Mouse (Mus musculus) thymus, adult 2 months (tissue): ENCODE measurements around the gene Gipr. TPM values are rescaled to one million over a fixed set of nuclear protein-coding genes. Genes with fewer than 3 reads are reported as not detected.
"Not testable (repeated sequence)": the region's sequence is repeated elsewhere in the genome, so short reads cannot be mapped to it uniquely, and the experiment has no call there.

Experiments used
- DNase-seq: peaks from one replicate; pipeline ENCODE4 v3.0.0; 2021
- H3K27ac ChIP-seq: fragments of 200-500 bp; 2 replicates; pipeline ENCODE4 v1.5.1; 2012; ENCODE audit warnings: low read length, control low read depth; ENCODE audit not compliant: control insufficient read depth, insufficient read depth
- H3K27me3 ChIP-seq: fragments of 200-500 bp; 2 replicates; pipeline ENCODE4 v1.6.1; 2012; ENCODE audit warnings: mild to moderate bottlenecking, low read length, moderate library complexity, mixed read lengths; ENCODE audit not compliant: control insufficient read depth, insufficient read depth
- H3K36me3 ChIP-seq: fragments of 200-500 bp; 2 replicates; pipeline ENCODE4 v1.6.1; 2012; ENCODE audit warnings: mild to moderate bottlenecking, low read length, moderate library complexity; ENCODE audit not compliant: control insufficient read depth, insufficient read depth
- H3K4me1 ChIP-seq: fragments of 200-500 bp; replicated peaks from 2 replicates; pipeline ENCODE4 v1.6.1; 2012; ENCODE audit warnings: low read length; ENCODE audit not compliant: control insufficient read depth, insufficient read depth
- H3K4me3 ChIP-seq: fragments of 200-500 bp; 2 replicates; pipeline ENCODE4 v1.5.1; 2012; ENCODE audit warnings: mild to moderate bottlenecking, low read length, control low read depth, moderate library complexity; ENCODE audit not compliant: control insufficient read depth, insufficient read depth
- CTCF ChIP-seq: fragments of 200-500 bp; IDR thresholded peaks from 2 replicates; pipeline ENCODE4 v1.5.1; 2012; ENCODE audit warnings: mild to moderate bottlenecking, control low read depth, low read length, moderate library complexity, borderline replicate concordance; ENCODE audit not compliant: control insufficient read depth, poor library complexity, insufficient read depth; ENCODE audit errors: extremely low read depth
- POLR2A ChIP-seq: fragments of 200-500 bp; IDR thresholded peaks from 2 replicates; pipeline ENCODE4 v1.6.1; 2012; ENCODE audit warnings: mild to moderate bottlenecking, low read length, control low read depth, moderate library complexity; ENCODE audit not compliant: control insufficient read depth, poor library complexity, insufficient read depth; ENCODE audit errors: extremely low read depth
- WGBS: fragments of 180-500 bp; shearing (Covaris S2); methylation state at CpG from one replicate; pipeline ENCODE4 v1.1.7; 2018; 5-methylcytosine and 5-hydroxymethylcytosine counted together
- polyA plus RNA-seq: library from polyadenylated mRNA; depleted of rRNA; stranded (reverse); fragments of >200 nt; gene quantifications from 2 replicates; pipeline ENCODE4 v1.2.3, GENCODE M21; 2012

The Gipr gene
- polyA plus RNA-seq, 1 experiment = 0.73 TPM

DNA sequence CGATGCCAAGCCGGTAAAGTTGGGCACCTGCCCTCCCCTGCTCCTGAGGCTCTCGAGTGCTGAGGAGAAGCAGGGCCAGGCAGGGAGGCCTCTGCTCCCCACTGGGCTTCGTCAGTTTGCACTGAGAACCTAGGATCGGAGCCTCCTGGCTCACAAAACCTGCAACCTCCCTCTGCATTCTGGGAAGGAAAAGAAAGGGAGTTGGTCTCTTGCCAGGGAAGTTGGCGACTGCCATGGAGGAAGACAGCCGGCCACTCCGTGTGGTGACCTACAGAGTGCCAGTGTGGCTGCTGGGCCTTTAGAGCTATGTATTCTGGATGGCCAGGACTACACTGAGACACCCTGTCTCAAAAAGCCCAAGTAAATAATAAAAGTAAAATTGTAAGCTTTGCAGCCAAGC, 11.1 kb downstream of the Gipr start:
- Histone ChIP-seq H3K36me3 (no peaks in the 10 kb centered on the region; the same call in 1 of the 2 replicates), H3K27me3 (no peaks in the 10 kb centered on the region; the same call in 1 of the 2 replicates), H3K4me3 (no peak overlapping the region), H3K27ac (no peak overlapping the region), H3K4me1 (peaks cover 16% of the 10 kb centered on the region)
- WGBS = 97% methylated on average over 8 of the region's 8 CpGs
- DNase-seq = no peak
- TF ChIP-seq POLR2A (no peak), CTCF (no peak)

DNA sequence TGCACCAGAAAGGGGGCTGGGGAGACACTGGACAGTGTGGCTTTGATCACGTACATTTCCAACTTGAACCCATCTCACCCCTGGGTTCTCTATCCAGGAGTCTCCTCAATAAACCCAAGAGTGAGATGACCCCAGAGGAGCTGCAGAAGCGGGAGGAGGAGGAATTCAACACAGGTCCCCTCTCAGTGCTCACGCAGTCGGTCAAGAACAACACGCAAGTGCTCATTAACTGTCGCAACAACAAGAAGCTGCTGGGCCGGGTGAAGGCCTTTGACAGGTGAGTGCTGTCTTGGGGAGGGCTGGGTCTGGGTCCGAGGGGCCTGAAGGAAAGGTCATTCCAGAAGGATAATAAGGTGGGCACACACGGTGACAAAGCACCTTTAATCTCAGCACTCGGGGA, 14.8 kb downstream of the Gipr start:
- H3K4me1 ChIP-seq, H3K27ac ChIP-seq, H3K27me3 ChIP-seq, H3K36me3 ChIP-seq, DNase-seq, H3K4me3 ChIP-seq: not testable (repeated sequence)
- 95% methylated on average over 10 of the region's 10 CpGs for WGBS

DNA sequence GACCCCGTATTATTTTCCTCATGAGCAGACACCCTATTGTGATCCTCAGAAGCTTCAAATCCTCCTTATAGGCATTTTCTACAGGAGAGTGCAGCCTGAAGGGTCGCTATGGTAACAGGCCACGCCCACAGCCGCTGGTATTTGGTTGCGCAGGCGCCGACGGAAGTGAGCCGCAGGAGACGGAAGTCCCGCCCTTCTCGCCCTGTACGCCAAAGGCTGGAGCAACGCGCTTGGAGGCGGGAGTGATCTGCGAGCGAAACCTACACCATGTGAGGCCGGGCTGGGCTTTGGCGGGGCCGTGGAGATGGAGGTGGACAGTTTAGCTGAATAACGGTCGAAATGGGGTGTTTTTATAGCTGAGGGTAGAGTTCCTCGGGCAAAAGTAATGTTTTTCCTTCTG, 16.3 kb downstream of the Gipr start, which contains the start of gene Snrpd2:
TSS of gene Snrpd2 (plus strand) at position 97 of the 400 bp plus-strand sequence.
- 0% methylated on average over 24 of the region's 24 CpGs for WGBS
- DNase-seq = peak; percentile 94
- H3K36me3 ChIP-seq = no peaks in the 10 kb centered on the region; the same call in 1 of the 2 replicates
- no peaks in the 10 kb centered on the region for H3K27me3 ChIP-seq
- TF ChIP-seq CTCF = no peak
- peak; percentile 54; the same call in 1 of the 2 replicates for TF ChIP-seq POLR2A
- peak within 1 kb of the TSS; percentile 27; the same call in 1 of the 2 replicates for H3K27ac ChIP-seq
- peak within 1 kb of the TSS; percentile 80 for H3K4me3 ChIP-seq
- H3K4me1 ChIP-seq = peaks cover 8% of the 10 kb centered on the region

DNA sequence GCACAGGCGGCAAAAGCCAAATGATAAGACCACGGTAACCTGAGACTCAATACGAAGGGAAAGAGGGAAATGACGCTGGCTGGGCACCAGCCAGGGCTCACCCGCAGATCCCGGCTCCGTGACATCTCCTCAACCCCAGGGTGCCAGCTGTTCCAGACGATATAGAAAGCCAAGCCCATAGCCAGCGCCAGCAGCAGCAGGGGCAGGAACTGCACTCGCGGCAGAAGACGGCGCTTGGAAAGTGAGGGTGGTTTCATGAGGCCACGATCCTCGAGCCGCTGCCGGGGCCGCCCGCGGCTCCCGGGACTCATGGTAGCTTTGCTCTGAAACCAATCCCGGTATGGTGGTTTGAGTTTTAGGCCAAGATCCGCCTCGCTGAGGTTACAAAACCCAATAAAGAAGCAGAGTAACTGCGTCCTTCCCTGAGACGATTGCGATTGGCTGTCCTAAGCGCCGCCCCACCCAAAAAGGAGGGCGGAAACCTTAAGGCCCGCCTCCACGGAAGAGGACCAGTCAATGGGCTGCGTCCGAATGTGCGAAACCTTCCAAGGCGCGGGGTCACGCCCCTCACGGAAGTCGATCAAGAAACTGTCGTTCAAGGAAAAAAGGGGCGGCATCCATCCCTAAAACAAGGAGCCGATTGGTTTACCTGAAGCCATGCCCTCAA, 16.9 kb downstream of the Gipr start, which contains the start of gene Qpctl:
TSS of gene Qpctl (minus strand) at position 417 of the 667 bp plus-strand sequence.
- TF ChIP-seq POLR2A (peak; percentile 54; the same call in 1 of the 2 replicates), CTCF (peak; percentile 55; the same call in 1 of the 2 replicates)
- H3K27me3 ChIP-seq = no peaks in the 10 kb centered on the region
- DNase-seq = peak; percentile 99
- peak within 1 kb of the TSS; percentile 27; the same call in 1 of the 2 replicates for H3K27ac ChIP-seq
- under 1% methylated on average over 43 of the region's 43 CpGs for WGBS
- H3K36me3 ChIP-seq = no peaks in the 10 kb centered on the region; the same call in 1 of the 2 replicates
- H3K4me1 ChIP-seq = peaks cover 8% of the 10 kb centered on the region
- peak within 1 kb of the TSS; percentile 80 for H3K4me3 ChIP-seq

DNA sequence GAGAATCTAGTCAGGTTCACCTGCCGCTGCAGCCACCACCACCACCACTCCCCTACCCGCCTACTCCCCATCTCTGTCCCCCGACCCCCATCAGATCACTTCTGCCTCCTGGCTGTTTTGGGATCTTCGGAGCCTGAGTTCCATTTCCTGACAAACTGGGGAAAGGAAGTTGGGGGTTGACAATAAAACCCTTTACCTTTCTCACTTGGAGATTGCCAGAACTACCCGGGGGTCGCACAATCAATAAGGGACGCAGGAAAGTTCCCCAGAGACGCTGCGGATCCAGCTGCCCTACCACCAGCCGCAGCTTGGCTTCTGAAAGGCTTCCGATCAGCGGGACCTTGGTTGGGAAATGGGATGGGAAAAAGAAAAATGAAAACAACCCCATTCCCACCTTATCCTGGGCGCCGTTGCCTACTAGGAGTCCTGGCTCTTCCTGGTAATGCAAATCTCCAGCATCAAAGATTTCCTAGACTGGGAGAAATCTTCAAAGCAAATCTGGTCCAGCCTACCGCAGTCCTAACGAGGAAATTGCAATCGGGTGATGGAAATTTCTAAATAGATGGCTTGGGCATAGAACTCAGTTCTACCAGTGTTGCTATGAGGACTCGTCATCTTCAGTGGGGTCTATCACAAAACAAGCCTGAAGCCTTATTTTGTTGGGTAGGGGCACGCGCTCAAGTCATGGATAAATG, 17.6 kb downstream of the Gipr start:
- TF ChIP-seq POLR2A (no peak), CTCF (no peak)
- Histone ChIP-seq H3K36me3 (no peaks in the 10 kb centered on the region; the same call in 1 of the 2 replicates), H3K4me3 (peak overlapping the region; percentile 80), H3K27ac (peak overlapping the region; percentile 27; the same call in 1 of the 2 replicates), H3K4me1 (peaks cover 8% of the 10 kb centered on the region), H3K27me3 (no peaks in the 10 kb centered on the region)
- DNase-seq = no peak
- 11% methylated on average over 20 of the region's 20 CpGs for WGBS

DNA sequence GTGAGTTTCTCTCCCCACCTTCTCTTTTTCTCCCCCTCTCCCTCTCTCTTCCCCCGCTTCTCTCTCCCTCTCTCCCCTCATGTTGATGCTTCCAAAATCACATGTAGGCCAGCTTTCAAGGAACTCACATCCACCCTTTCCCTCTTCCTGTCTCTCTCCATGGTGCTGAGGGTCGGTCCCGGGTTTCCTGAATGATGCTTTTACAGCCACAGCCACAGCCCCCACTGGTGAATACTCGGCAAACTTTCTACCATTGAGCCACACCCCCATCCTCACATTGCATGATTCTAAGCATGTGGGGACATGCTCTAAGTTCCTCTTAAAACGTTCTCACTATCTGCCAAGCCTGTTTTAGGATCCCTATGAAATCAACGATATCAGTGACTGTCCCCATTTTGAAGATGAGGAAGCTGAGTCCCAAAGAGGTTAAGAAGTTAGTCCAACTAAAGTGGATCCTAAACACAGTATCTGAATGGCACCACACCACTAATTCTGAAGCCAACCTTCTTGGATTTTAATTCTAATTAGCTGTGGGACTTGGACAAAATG, 18.4 kb downstream of the Gipr start:
- 65% methylated on average over 6 of the region's 6 CpGs for WGBS
- peaks cover 8% of the 10 kb centered on the region for H3K4me1 ChIP-seq
- H3K36me3 ChIP-seq = no peaks in the 10 kb centered on the region
- H3K4me3 ChIP-seq = no peak overlapping the region
- no peak for TF ChIP-seq CTCF
- TF ChIP-seq POLR2A = no peak
- no peaks in the 10 kb centered on the region for H3K27me3 ChIP-seq
- DNase-seq = no peak
- no peak overlapping the region for H3K27ac ChIP-seq
